Mouse (Mus musculus) heart, embryonic 11.5 days (tissue): Measurements from ENCODE around the gene Gpr146. TPM values are rescaled to one million over a fixed set of nuclear protein-coding genes. Genes with fewer than 3 reads are reported as not detected.

ENCODE experiments used
- ATAC-seq: fragments of 200-750 bp; cut with Nextera tagmentation; replicated peaks from 2 replicates; pipeline ENCODE4 v1.8.0; 2017; ENCODE audit warnings: moderate library complexity; ENCODE audit not compliant: insufficient number of reproducible peaks, low FRiP score, low TSS enrichment
- H3K27ac ChIP-seq: fragments of 300-500 bp; sonication (generic); 2 replicates; pipeline ENCODE4 v1.5.1; 2014; ENCODE audit warnings: mild to moderate bottlenecking, low read depth, low read length
- H3K27me3 ChIP-seq: fragments of 300-500 bp; sonication (generic); 2 replicates; pipeline ENCODE4 v1.6.1; 2014; ENCODE audit warnings: mild to moderate bottlenecking, low read length, mixed read lengths; ENCODE audit not compliant: control insufficient read depth, insufficient read depth
- H3K36me3 ChIP-seq: fragments of 300-500 bp; sonication (generic); 2 replicates; pipeline ENCODE4 v1.6.1; 2014; ENCODE audit warnings: mild to moderate bottlenecking, low read length, moderate library complexity, mixed read lengths; ENCODE audit not compliant: control insufficient read depth, insufficient read depth
- H3K4me1 ChIP-seq: fragments of 300-500 bp; sonication (generic); 2 replicates; pipeline ENCODE4 v1.6.1; 2014; ENCODE audit warnings: low read length; ENCODE audit not compliant: control insufficient read depth, insufficient read depth
- H3K4me2 ChIP-seq: fragments of 300-500 bp; sonication (generic); 2 replicates; pipeline ENCODE4 v1.6.1; 2014; ENCODE audit warnings: mild to moderate bottlenecking, moderate library complexity
- H3K4me3 ChIP-seq: fragments of 300-500 bp; sonication (generic); 2 replicates; pipeline ENCODE4 v1.5.1; 2014; ENCODE audit warnings: low read depth, low read length
- H3K9ac ChIP-seq: fragments of 300-500 bp; sonication (generic); 2 replicates; pipeline ENCODE4 v1.6.1; 2014; ENCODE audit warnings: mild to moderate bottlenecking, low read depth, low read length, moderate library complexity
- H3K9me3 ChIP-seq: fragments of 300-500 bp; sonication (generic); replicated peaks from 2 replicates; pipeline ENCODE4 v1.6.1; 2016; ENCODE audit warnings: low read length; ENCODE audit not compliant: control insufficient read depth
- WGBS: fragments of 180-500 bp; shearing (Covaris S2); extraction: QIAGEN DNeasy Blood & Tissue Kit; methylation state at CpG from one replicate; pipeline ENCODE4 v1.1.7; 2014; ENCODE audit not compliant: insufficient replicate concordance; 5-methylcytosine and 5-hydroxymethylcytosine counted together
- polyA plus RNA-seq: library from polyadenylated mRNA; unstranded; fragments of >200 nt; fragmentation: Nextera tagmentation; extraction: Ambion mirVana; gene quantifications from 2 replicates; pipeline ENCODE4 v1.2.1, GENCODE M21; 2014

The Gpr146 gene
- polyA plus RNA-seq, 1 experiment from 2014 or later, result 7.5 TPM

- Histone ChIP-seq H3K27me3 (no peaks in the 10 kb centered on the region), H3K9ac (peak overlapping the region; percentile 93), H3K36me3 (no peaks in the 10 kb centered on the region), H3K9me3 (no peaks in the 10 kb centered on the region), H3K4me2 (peak overlapping the region; percentile 87), H3K4me3 (peak overlapping the region; percentile 64), H3K4me1 (peaks cover 35% of the 10 kb centered on the region), H3K27ac (peak overlapping the region; percentile 86)
- peak; percentile 88 for ATAC-seq
- 2% methylated on average over 39 of the region's 39 CpGs for WGBS
Measured at GRCm38 (mm10) chr5:139371631-139372401, 5.7 kb upstream of the Gpr146 start.

DNA sequence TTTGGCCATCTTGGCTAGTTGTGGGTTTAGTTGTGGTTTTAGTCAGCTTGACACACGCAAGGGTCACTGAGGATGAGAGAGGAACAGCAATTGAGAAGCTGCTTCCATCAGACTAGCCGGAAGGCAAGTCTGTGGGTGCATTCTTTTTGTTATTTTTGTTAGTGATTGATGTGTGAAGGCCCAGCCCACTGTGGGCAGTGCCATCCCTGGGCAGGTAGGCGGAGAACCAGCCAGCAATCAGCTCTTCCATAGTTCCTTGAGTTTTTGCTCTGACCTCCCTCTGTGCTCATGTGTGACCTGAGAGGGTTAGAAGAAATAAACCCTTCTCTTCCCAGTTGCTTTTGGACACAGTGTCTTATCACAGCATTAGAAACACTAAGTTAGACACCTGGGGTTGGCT is 4.4 kb upstream of the Gpr146 start:
- no peak for ATAC-seq
- Histone ChIP-seq H3K4me1 (peaks cover 48% of the 10 kb centered on the region), H3K27me3 (no peaks in the 10 kb centered on the region), H3K27ac (no peak overlapping the region), H3K9ac (no peak overlapping the region), H3K9me3 (no peaks in the 10 kb centered on the region), H3K4me3 (no peak overlapping the region), H3K36me3 (no peaks in the 10 kb centered on the region), H3K4me2 (no peak overlapping the region)
- WGBS, result 81% methylated on average over 3 of the region's 3 CpGs

- Histone ChIP-seq H3K4me3 (no peak overlapping the region), H3K4me2 (no peak overlapping the region), H3K36me3 (no peaks in the 10 kb centered on the region), H3K27ac (no peak overlapping the region), H3K4me1 (peaks cover 56% of the 10 kb centered on the region), H3K9ac (no peak overlapping the region), H3K9me3 (no peaks in the 10 kb centered on the region), H3K27me3 (no peaks in the 10 kb centered on the region)
- ATAC-seq, result no peak
- WGBS, result 72% methylated on average over 6 of the region's 6 CpGs
Measured at GRCm38 (mm10) chr5:139373889-139374444, 3.5 kb upstream of the Gpr146 start.

GRCm38 (mm10) chr5:139374841-139375240 is 2.7 kb upstream of the Gpr146 start:
- H3K27me3 ChIP-seq, result no peaks in the 10 kb centered on the region
- H3K9ac ChIP-seq, result no peak overlapping the region
- H3K4me3 ChIP-seq, result no peak overlapping the region
- no peak for ATAC-seq
- no peaks in the 10 kb centered on the region for H3K9me3 ChIP-seq
- H3K27ac ChIP-seq, result no peak overlapping the region
- WGBS, result 78% methylated on average over 2 of the region's 2 CpGs
- peaks cover 65% of the 10 kb centered on the region for H3K4me1 ChIP-seq
- no peaks in the 10 kb centered on the region for H3K36me3 ChIP-seq
- H3K4me2 ChIP-seq, result no peak overlapping the region

GRCm38 (mm10) chr5:139378271-139378556 is 717 bp downstream of the Gpr146 start:
- Histone ChIP-seq H3K9me3 (no peaks in the 10 kb centered on the region), H3K36me3 (no peaks in the 10 kb centered on the region), H3K4me2 (peak overlapping the region; percentile 7; the same call in 1 of the 2 replicates), H3K4me1 (peaks cover 62% of the 10 kb centered on the region), H3K9ac (no peak overlapping the region), H3K27ac (peak overlapping the region; percentile 85), H3K4me3 (no peak overlapping the region), H3K27me3 (no peaks in the 10 kb centered on the region)
- no peak for ATAC-seq
- 82% methylated on average over 7 of the region's 7 CpGs for WGBS

GRCm38 (mm10) chr5:139378986-139379629 is 1.6 kb downstream of the Gpr146 start:
- WGBS, result 24% methylated on average over 21 of the region's 21 CpGs
- H3K9me3 ChIP-seq, result no peaks in the 10 kb centered on the region
- peak overlapping the region; percentile 88 for H3K4me2 ChIP-seq
- H3K4me1 ChIP-seq, result peaks cover 66% of the 10 kb centered on the region
- H3K9ac ChIP-seq, result peak overlapping the region; percentile 58; the same call in 1 of the 2 replicates
- no peaks in the 10 kb centered on the region for H3K27me3 ChIP-seq
- H3K27ac ChIP-seq, result peak overlapping the region; percentile 85
- no peaks in the 10 kb centered on the region for H3K36me3 ChIP-seq
- 0 out of 2 replicates have a peak, but pooled peaks have one; percentile 16 for ATAC-seq
- no peak overlapping the region for H3K4me3 ChIP-seq

DNA sequence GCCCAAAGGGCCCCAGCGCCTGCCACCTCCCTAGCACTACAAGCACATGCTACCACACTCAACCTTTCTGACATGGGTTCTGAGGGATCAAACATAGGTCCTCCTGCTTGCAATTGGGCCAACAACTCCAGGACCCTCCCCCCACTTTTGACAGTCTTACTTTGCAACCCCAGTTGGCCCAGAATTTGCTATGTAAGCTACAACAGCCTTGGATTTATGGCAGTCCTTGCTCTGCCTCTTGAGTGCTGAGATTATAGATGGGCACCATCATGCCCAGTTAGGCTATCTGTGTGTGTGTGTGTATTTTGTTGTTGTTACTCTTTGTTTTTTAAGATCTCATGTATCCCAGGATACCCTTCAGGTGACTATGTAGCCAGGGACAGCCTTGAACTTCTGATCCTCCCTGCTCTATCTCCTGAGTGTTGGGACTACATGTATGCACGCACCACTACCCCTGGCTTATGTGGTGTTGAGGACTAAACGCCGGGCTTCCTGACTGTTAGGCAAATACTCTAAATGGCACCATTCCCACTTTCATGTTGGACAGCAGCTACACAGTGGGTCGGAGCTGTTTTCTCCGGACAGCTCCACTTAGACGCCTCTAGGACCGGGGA is 2.4 kb downstream of the Gpr146 start:
- no peaks in the 10 kb centered on the region for H3K27me3 ChIP-seq
- H3K4me3 ChIP-seq, result peak overlapping the region; percentile 77
- H3K4me2 ChIP-seq, result peak overlapping the region; percentile 88
- 0 out of 2 replicates have a peak, but pooled peaks have one; percentile 0 for ATAC-seq
- no peaks in the 10 kb centered on the region for H3K9me3 ChIP-seq
- peak overlapping the region; percentile 58 for H3K9ac ChIP-seq
- WGBS, result 28% methylated on average over 8 of the region's 8 CpGs
- H3K4me1 ChIP-seq, result peaks cover 74% of the 10 kb centered on the region
- H3K36me3 ChIP-seq, result no peaks in the 10 kb centered on the region
- H3K27ac ChIP-seq, result peak overlapping the region; percentile 85

GRCm38 (mm10) chr5:139380385-139381248 is 3.1 kb downstream of the Gpr146 start:
- ATAC-seq, result peak; percentile 83
- H3K4me3 ChIP-seq, result peak overlapping the region; percentile 77
- WGBS, result 1% methylated on average over 72 of the region's 73 CpGs

More at GRCm38 (mm10) chr5:139380385-139381248, 3.1 kb downstream of the Gpr146 start:
- H3K4me2 ChIP-seq, result peak overlapping the region; percentile 88
- peaks cover 79% of the 10 kb centered on the region for H3K4me1 ChIP-seq
- no peaks in the 10 kb centered on the region for H3K36me3 ChIP-seq
- peak overlapping the region; percentile 85 for H3K27ac ChIP-seq
- no peaks in the 10 kb centered on the region for H3K27me3 ChIP-seq
- H3K9me3 ChIP-seq, result no peaks in the 10 kb centered on the region
- peak overlapping the region; percentile 86 for H3K9ac ChIP-seq
